Mouse (Mus musculus) cerebellum, adult 2 months (tissue): ENCODE data around the gene Gmpr.

Experiments used
- CTCF ChIP-seq: fragments of 200-500 bp; IDR thresholded peaks from 2 replicates; pipeline ENCODE4 v1.5.1; 2011; ENCODE audit warnings: low read depth, mild to moderate bottlenecking, control low read depth, low read length, moderate library complexity, borderline replicate concordance; ENCODE audit not compliant: insufficient read depth
- POLR2A ChIP-seq: fragments of 200-500 bp; IDR thresholded peaks from 2 replicates; pipeline ENCODE4 v1.6.1; 2011; ENCODE audit warnings: low read length, control low read depth, borderline replicate concordance; ENCODE audit not compliant: insufficient read depth

- TF ChIP-seq CTCF (no peak), POLR2A (no peak)
These were observed 2.1 kb downstream of the Gmpr start for GRCm38 (mm10) chr13:45509366-45509765.
